Mouse (Mus musculus): Measurements from ENCODE around the gene Slc13a4. TPM values are rescaled to one million over a fixed set of nuclear protein-coding genes. Genes with fewer than 3 reads are reported as not detected.

The Slc13a4 gene
- 2.4 and 2.7 TPM in 2 replicates for polyA plus RNA-seq (2014; fragmentation: Nextera tagmentation; extraction: Ambion mirVana)

DNA sequence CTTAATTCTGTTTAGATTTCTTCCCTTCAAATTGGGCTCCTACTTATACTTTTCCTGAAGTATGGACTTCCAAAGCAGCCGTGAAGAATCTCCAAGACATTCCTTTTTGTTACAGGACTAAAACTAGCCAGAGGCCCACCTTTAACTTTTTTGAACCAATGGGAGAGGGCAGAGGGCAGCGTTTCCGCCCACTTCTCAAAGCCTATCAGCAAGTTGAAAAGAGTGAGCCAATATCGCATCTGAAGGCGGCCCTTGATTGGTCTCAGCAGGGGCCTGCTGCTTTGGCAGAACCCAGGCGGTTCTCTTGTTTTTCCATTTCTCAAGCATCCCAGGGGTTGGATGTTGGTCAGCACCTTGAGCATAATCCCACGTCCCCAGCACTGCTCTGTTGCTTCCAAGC lies at the start of gene Slc13a4:
Gene Slc13a4, minus strand, starts transcription at position 95 of the 400 bp plus-strand sequence.
- no peak within 1 kb of the TSS for H3K9ac ChIP-seq (ENCODE audit: low read depth, low read length)
- no peaks in the 10 kb centered on the region for H3K36me3 ChIP-seq (ENCODE audit: control insufficient read depth, insufficient read depth, low read length)
- H3K4me2 ChIP-seq = no peak within 1 kb of the TSS
- H3K4me3 ChIP-seq (ENCODE audit: low read depth, low read length) = no peak within 1 kb of the TSS
- no peak for ATAC-seq (replicated peaks; ENCODE audit: insufficient number of reproducible peaks, low FRiP score, low TSS enrichment)
- H3K27ac ChIP-seq (ENCODE audit: low read depth, low read length) = no peak within 1 kb of the TSS
- no peaks in the 10 kb centered on the region for H3K9me3 ChIP-seq (replicated peaks; ENCODE audit: control insufficient read depth, low read length)
- no peaks in the 10 kb centered on the region for H3K4me1 ChIP-seq (ENCODE audit: control insufficient read depth, insufficient read depth, low read length)
- 15% methylated on average over 7 of the region's 7 CpGs for WGBS (ENCODE audit: insufficient replicate concordance)
- H3K27me3 ChIP-seq (ENCODE audit: control insufficient read depth, insufficient read depth, low read length) = no peaks in the 10 kb centered on the region

GRCm38 (mm10) chr6:35355320-35355719 lies 47.4 kb upstream of the Slc13a4 start:
- Histone ChIP-seq H3K27me3 (ENCODE audit: control insufficient read depth, insufficient read depth, low read length) (no peaks in the 10 kb centered on the region), H3K4me3 (ENCODE audit: low read depth, low read length) (no peak overlapping the region), H3K9ac (ENCODE audit: low read depth, low read length) (no peak overlapping the region), H3K9me3 (replicated peaks; ENCODE audit: control insufficient read depth, low read length) (no peaks in the 10 kb centered on the region), H3K4me1 (ENCODE audit: control insufficient read depth, insufficient read depth, low read length) (peaks cover 3% of the 10 kb centered on the region; the same call in 1 of the 2 replicates), H3K27ac (ENCODE audit: low read depth, low read length) (no peak overlapping the region), H3K4me2 (no peak overlapping the region), H3K36me3 (ENCODE audit: control insufficient read depth, insufficient read depth, low read length) (no peaks in the 10 kb centered on the region)
- no peak for ATAC-seq (replicated peaks; ENCODE audit: insufficient number of reproducible peaks, low FRiP score, low TSS enrichment)
- 85% methylated on average over 3 of the region's 3 CpGs for WGBS (ENCODE audit: insufficient replicate concordance)

GRCm38 (mm10) chr6:35354622-35354998 lies 46.7 kb upstream of the Slc13a4 start:
- H3K36me3 ChIP-seq (ENCODE audit: control insufficient read depth, insufficient read depth, low read length) = no peaks in the 10 kb centered on the region
- no peak overlapping the region for H3K4me3 ChIP-seq (ENCODE audit: low read depth, low read length)
- no peak overlapping the region for H3K9ac ChIP-seq (ENCODE audit: low read depth, low read length)
- no peak for ATAC-seq (replicated peaks; ENCODE audit: insufficient number of reproducible peaks, low FRiP score, low TSS enrichment)
- no peaks in the 10 kb centered on the region for H3K9me3 ChIP-seq (replicated peaks; ENCODE audit: control insufficient read depth, low read length)
- peaks cover 3% of the 10 kb centered on the region; the same call in 1 of the 2 replicates for H3K4me1 ChIP-seq (ENCODE audit: control insufficient read depth, insufficient read depth, low read length)
- WGBS (ENCODE audit: insufficient replicate concordance) = 46% methylated on average over 6 of the region's 6 CpGs
- no peaks in the 10 kb centered on the region for H3K27me3 ChIP-seq (ENCODE audit: control insufficient read depth, insufficient read depth, low read length)
- H3K27ac ChIP-seq (ENCODE audit: low read depth, low read length) = no peak overlapping the region
- no peak overlapping the region for H3K4me2 ChIP-seq

GRCm38 (mm10) chr6:35353846-35354621 lies 46.1 kb upstream of the Slc13a4 start:
- peaks cover 3% of the 10 kb centered on the region; the same call in 1 of the 2 replicates for H3K4me1 ChIP-seq (ENCODE audit: control insufficient read depth, insufficient read depth, low read length)
- 25% methylated on average over 18 of the region's 18 CpGs for WGBS (ENCODE audit: insufficient replicate concordance)
- H3K9me3 ChIP-seq (replicated peaks; ENCODE audit: control insufficient read depth, low read length) = no peaks in the 10 kb centered on the region
- no peaks in the 10 kb centered on the region for H3K27me3 ChIP-seq (ENCODE audit: control insufficient read depth, insufficient read depth, low read length)
- no peaks in the 10 kb centered on the region for H3K36me3 ChIP-seq (ENCODE audit: control insufficient read depth, insufficient read depth, low read length)
- ATAC-seq (replicated peaks; ENCODE audit: insufficient number of reproducible peaks, low FRiP score, low TSS enrichment) = peak; percentile 42; the same call in 1 of the 2 replicates
- H3K9ac ChIP-seq (ENCODE audit: low read depth, low read length) = no peak overlapping the region
- no peak overlapping the region for H3K4me3 ChIP-seq (ENCODE audit: low read depth, low read length)
- H3K4me2 ChIP-seq = peak overlapping the region; percentile 47
- H3K27ac ChIP-seq (ENCODE audit: low read depth, low read length) = no peak overlapping the region

- peak; percentile 31; the same call in 1 of the 2 replicates for ATAC-seq (replicated peaks; ENCODE audit: insufficient number of reproducible peaks, low FRiP score, low TSS enrichment)
Measured at GRCm38 (mm10) chr6:35353416-35353815, 45.5 kb upstream of the Slc13a4 start.

GRCm38 (mm10) chr6:35352867-35353266 lies 44.9 kb upstream of the Slc13a4 start:
- H3K4me1 ChIP-seq (ENCODE audit: control insufficient read depth, insufficient read depth, low read length) = peaks cover 3% of the 10 kb centered on the region; the same call in 1 of the 2 replicates
- no peak overlapping the region for H3K4me2 ChIP-seq
- H3K9ac ChIP-seq (ENCODE audit: low read depth, low read length) = no peak overlapping the region
- ATAC-seq (replicated peaks; ENCODE audit: insufficient number of reproducible peaks, low FRiP score, low TSS enrichment) = no peak
- H3K36me3 ChIP-seq (ENCODE audit: control insufficient read depth, insufficient read depth, low read length) = no peaks in the 10 kb centered on the region
- H3K27ac ChIP-seq (ENCODE audit: low read depth, low read length) = no peak overlapping the region
- no peaks in the 10 kb centered on the region for H3K27me3 ChIP-seq (ENCODE audit: control insufficient read depth, insufficient read depth, low read length)
- no peaks in the 10 kb centered on the region for H3K9me3 ChIP-seq (replicated peaks; ENCODE audit: control insufficient read depth, low read length)
- 72% methylated on average over 8 of the region's 8 CpGs for WGBS (ENCODE audit: insufficient replicate concordance)
- no peak overlapping the region for H3K4me3 ChIP-seq (ENCODE audit: low read depth, low read length)

More at GRCm38 (mm10) chr6:35353416-35353815, 45.5 kb upstream of the Slc13a4 start:
- WGBS (ENCODE audit: insufficient replicate concordance) = 61% methylated on average over 5 of the region's 5 CpGs
- Histone ChIP-seq H3K9ac (ENCODE audit: low read depth, low read length) (no peak overlapping the region), H3K27ac (ENCODE audit: low read depth, low read length) (no peak overlapping the region), H3K4me2 (peak overlapping the region; percentile 47), H3K27me3 (ENCODE audit: control insufficient read depth, insufficient read depth, low read length) (no peaks in the 10 kb centered on the region), H3K9me3 (replicated peaks; ENCODE audit: control insufficient read depth, low read length) (no peaks in the 10 kb centered on the region), H3K36me3 (ENCODE audit: control insufficient read depth, insufficient read depth, low read length) (no peaks in the 10 kb centered on the region), H3K4me1 (ENCODE audit: control insufficient read depth, insufficient read depth, low read length) (peaks cover 3% of the 10 kb centered on the region; the same call in 1 of the 2 replicates), H3K4me3 (ENCODE audit: low read depth, low read length) (no peak overlapping the region)

DNA sequence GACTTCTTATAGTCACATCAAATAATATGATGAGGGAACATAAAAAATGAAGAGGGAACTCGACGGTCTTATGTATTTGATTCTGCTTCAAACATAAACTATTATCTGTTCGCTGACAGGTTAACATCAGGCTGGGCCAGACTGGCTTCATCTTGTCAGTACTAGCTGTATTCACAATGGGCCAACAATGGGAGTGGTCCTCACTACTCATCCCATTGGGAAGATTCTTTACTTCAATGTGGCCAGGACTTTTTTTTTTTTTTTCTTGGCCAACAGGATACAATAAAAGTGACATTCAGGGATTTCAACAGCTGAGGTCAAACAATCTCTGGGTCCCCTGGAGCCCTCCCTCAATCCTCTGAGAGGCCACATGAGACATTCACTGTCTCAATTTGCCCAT lies 43.9 kb upstream of the Slc13a4 start:
- 85% methylated on average over 3 of the region's 3 CpGs for WGBS (ENCODE audit: insufficient replicate concordance)
- no peak for ATAC-seq (replicated peaks; ENCODE audit: insufficient number of reproducible peaks, low FRiP score, low TSS enrichment)
- H3K27ac ChIP-seq (ENCODE audit: low read depth, low read length) = no peak overlapping the region

DNA sequence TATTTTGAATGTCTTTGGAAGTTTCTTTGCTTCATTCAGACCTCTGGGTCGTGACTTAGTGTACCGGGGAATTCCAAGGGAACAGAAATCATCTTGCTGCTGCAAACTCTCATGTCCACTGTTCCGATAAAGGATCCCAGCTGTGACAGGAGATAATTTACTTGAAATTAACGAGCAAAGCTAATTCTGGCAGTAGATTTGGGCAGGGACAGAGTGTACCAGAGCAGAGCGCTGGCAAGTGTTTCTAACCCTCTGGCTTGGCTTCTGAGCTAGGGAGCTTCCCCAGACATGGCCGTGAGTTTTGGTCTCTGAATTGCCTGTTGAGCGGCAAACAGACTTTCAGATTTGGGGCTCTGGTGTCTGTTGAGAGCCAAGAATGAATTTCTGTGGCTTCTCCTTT lies 41.9 kb upstream of the Slc13a4 start:
- no peak overlapping the region for H3K27ac ChIP-seq (ENCODE audit: low read depth, low read length)
- ATAC-seq (replicated peaks; ENCODE audit: insufficient number of reproducible peaks, low FRiP score, low TSS enrichment) = no peak

More for the DNA sequence above, 43.9 kb upstream of the Slc13a4 start:
- no peaks in the 10 kb centered on the region for H3K36me3 ChIP-seq (ENCODE audit: control insufficient read depth, insufficient read depth, low read length)
- H3K9me3 ChIP-seq (replicated peaks; ENCODE audit: control insufficient read depth, low read length) = no peaks in the 10 kb centered on the region
- no peak overlapping the region for H3K4me3 ChIP-seq (ENCODE audit: low read depth, low read length)
- H3K4me1 ChIP-seq (ENCODE audit: control insufficient read depth, insufficient read depth, low read length) = peaks cover 3% of the 10 kb centered on the region; the same call in 1 of the 2 replicates
- H3K4me2 ChIP-seq = no peak overlapping the region
- no peak overlapping the region for H3K9ac ChIP-seq (ENCODE audit: low read depth, low read length)
- no peaks in the 10 kb centered on the region for H3K27me3 ChIP-seq (ENCODE audit: control insufficient read depth, insufficient read depth, low read length)

More for the DNA sequence above, 41.9 kb upstream of the Slc13a4 start:
- Histone ChIP-seq H3K27me3 (ENCODE audit: control insufficient read depth, insufficient read depth, low read length) (no peaks in the 10 kb centered on the region), H3K9ac (ENCODE audit: low read depth, low read length) (no peak overlapping the region), H3K9me3 (replicated peaks; ENCODE audit: control insufficient read depth, low read length) (no peaks in the 10 kb centered on the region), H3K4me2 (no peak overlapping the region), H3K36me3 (ENCODE audit: control insufficient read depth, insufficient read depth, low read length) (no peaks in the 10 kb centered on the region), H3K4me1 (ENCODE audit: control insufficient read depth, insufficient read depth, low read length) (peaks cover 3% of the 10 kb centered on the region; the same call in 1 of the 2 replicates), H3K4me3 (ENCODE audit: low read depth, low read length) (no peak overlapping the region)
- 53% methylated on average over 7 of the region's 7 CpGs for WGBS (ENCODE audit: insufficient replicate concordance)
